Mouse (Mus musculus) c-Kit-negative CD71-positive TER-119-positive erythroid progenitor cells, embryonic 14.5 days (primary cell): ENCODE data around the gene Mthfr.

Experiments
- DNase-seq: peaks from one replicate; pipeline ENCODE4 v3.0.0-alpha.2; 2013; ENCODE audit warnings: low read depth, low spot score

Mthfr gene

GRCm38 (mm10) chr4:148089166-148089565 lies 50.3 kb downstream of the Mthfr start:
- DNase-seq, result no peak

GRCm38 (mm10) chr4:148091181-148091580 lies 52.3 kb downstream of the Mthfr start:
- no peak for DNase-seq

GRCm38 (mm10) chr4:148092551-148093271 lies 53.8 kb downstream of the Mthfr start:
- no peak for DNase-seq

GRCm38 (mm10) chr4:148094161-148094560 lies 55.3 kb downstream of the Mthfr start:
- no peak for DNase-seq

GRCm38 (mm10) chr4:148095081-148095480 lies 56.2 kb downstream of the Mthfr start:
- DNase-seq, result no peak

- DNase-seq, result no peak
Observed at GRCm38 (mm10) chr4:148097936-148098335, 59.1 kb downstream of the Mthfr start.

GRCm38 (mm10) chr4:148098666-148099065 lies 59.8 kb downstream of the Mthfr start:
- DNase-seq, result no peak

GRCm38 (mm10) chr4:148101801-148102527 lies 63.1 kb downstream of the Mthfr start:
- no peak for DNase-seq

GRCm38 (mm10) chr4:148104146-148104545 lies 65.3 kb downstream of the Mthfr start:
- no peak for DNase-seq

- DNase-seq, result no peak
Observed at GRCm38 (mm10) chr4:148107621-148108291, 68.9 kb downstream of the Mthfr start.

GRCm38 (mm10) chr4:148108565-148109100 lies 69.8 kb downstream of the Mthfr start:
- no peak for DNase-seq
